In the genomic region with DNA sequence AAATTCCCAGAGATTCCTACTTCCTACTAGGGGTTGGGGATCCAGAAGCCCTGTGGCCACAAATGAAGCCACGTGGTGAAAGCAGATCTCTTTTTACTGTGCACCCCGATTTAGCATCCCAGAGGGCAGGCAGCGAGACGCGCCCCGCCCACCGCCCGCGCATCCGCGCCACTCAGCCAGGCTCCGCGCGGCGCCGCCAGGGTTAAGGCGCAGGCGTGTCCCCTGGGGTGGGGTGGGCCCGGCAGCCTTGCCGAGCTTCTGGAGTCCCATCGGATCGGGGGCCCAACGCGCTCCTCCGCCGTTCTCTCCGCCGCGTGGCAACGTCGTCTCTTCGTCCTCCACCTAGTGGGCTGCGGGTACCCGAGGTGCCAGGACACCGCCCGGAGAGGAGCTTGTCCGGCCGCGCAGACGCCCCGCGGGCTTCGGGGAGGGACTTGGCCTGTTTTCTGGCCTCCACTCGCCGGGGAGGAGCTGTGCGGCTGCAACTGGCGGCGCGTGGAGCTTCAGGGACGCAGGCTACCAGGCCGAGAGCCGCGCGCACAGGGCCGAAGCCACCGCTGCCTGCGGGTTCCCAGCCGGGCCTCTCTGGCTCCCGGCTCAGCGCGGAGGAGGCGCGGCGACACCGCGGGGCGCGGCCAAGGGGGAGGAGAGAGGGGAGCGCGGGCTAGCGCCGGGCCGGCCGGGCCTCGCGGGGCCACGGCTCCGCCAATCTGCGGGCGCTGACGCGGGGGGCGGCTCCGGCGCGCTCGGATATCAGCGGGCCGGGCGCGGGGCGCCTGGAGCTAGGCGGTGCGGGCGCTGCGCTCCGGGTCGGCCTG, we compare ENCODE assay signal across 8 mouse cellular contexts. TPM values are rescaled to one million over a fixed set of nuclear protein-coding genes. Genes with fewer than 3 reads are reported as not detected.
DNase-seq lines count a peak whose midpoint lies in the region; ATAC-seq and TF ChIP-seq lines count a peak whose summit lies in the region.

A gene (plus strand): TSS at position 212 of the 818 bp plus-strand sequence.

- no peak for TF ChIP-seq CTCF in cerebellum, adult 2 months (IDR thresholded peaks at IDR 0.05; ENCODE audit: borderline replicate concordance, insufficient read depth, low read depth, low read length)

- peak within 1 kb of the TSS; percentile 63 for H3K4me3 ChIP-seq in cerebellum, adult 2 months (replicated peaks; ENCODE audit: insufficient read depth, low read depth, low read length)
- peak within 1 kb of the TSS; percentile 62 for H3K4me3 ChIP-seq in liver, embryonic 16.5 days (ENCODE audit: low read depth, low read length)
- H3K4me3 ChIP-seq in neural tube, embryonic 12.5 days = peak within 1 kb of the TSS; percentile 69

- ATAC-seq in liver, embryonic 16.5 days (ENCODE audit: low read depth) = peak; percentile 81
- peak; percentile 79 for ATAC-seq in neural tube, embryonic 12.5 days (ENCODE audit: low FRiP score, low read depth)

- peak within 1 kb of the TSS; percentile 56; the same call in 1 of the 2 replicates for H3K9ac ChIP-seq in liver, embryonic 16.5 days (ENCODE audit: low read depth, low read length)
- peak within 1 kb of the TSS; percentile 88 for H3K9ac ChIP-seq in neural tube, embryonic 12.5 days

- peaks cover 14% of the 10 kb centered on the region for H3K4me1 ChIP-seq in cerebellum, adult 2 months (ENCODE audit: control insufficient read depth, insufficient read depth, low read length)
- no peaks in the 10 kb centered on the region for H3K4me1 ChIP-seq in liver, embryonic 16.5 days (ENCODE audit: control insufficient read depth, low read depth, low read length)
- peaks cover 51% of the 10 kb centered on the region for H3K4me1 ChIP-seq in neural tube, embryonic 12.5 days

- intact Hi-C loops in heart, postnatal 25 days (cut with DNase I) = no loop called here

- no peak within 1 kb of the TSS for H3K27ac ChIP-seq in cerebellum, adult 2 months (ENCODE audit: insufficient read depth, low read length)
- peak within 1 kb of the TSS; percentile 7; the same call in 1 of the 2 replicates for H3K27ac ChIP-seq in liver, embryonic 16.5 days (ENCODE audit: low read length)
- H3K27ac ChIP-seq in neural tube, embryonic 12.5 days = peak within 1 kb of the TSS; percentile 84

- DNase-seq in Muller cell, postnatal 12 days (ENCODE audit: inconsistent ontology term) = peak; percentile 96
- peak; percentile 53 to 58 for DNase-seq in cerebellum, adult 2 months
- peak; percentile 45 for DNase-seq in forelimb bud, embryonic 11.5 days (ENCODE audit: low read depth, low spot score)
- peak; percentile 78 for DNase-seq in heart, postnatal 25 days (ENCODE audit: low spot score)
- DNase-seq in layer of hippocampus, adult 18-20 months (ENCODE audit: low spot score in 2 of 2) = peak; percentile 69 to 72
- DNase-seq in urinary bladder, adult 18-20 months (ENCODE audit: low spot score in 2 of 2) = peak; percentile 67 to 74

- no peaks in the 10 kb centered on the region for H3K27me3 ChIP-seq in cerebellum, adult 2 months (ENCODE audit: control insufficient read depth, insufficient read depth, low read length)
- H3K27me3 ChIP-seq in liver, embryonic 16.5 days (ENCODE audit: control insufficient read depth, insufficient read depth, low read depth, low read length) = peaks cover 33% of the 10 kb centered on the region
- H3K27me3 ChIP-seq in neural tube, embryonic 12.5 days (replicated peaks) = peaks cover 6% of the 10 kb centered on the region; the same call in 1 of the 2 replicates

- H3K36me3 ChIP-seq in liver, embryonic 16.5 days (ENCODE audit: control insufficient read depth, insufficient read depth) = no peaks in the 10 kb centered on the region
- peaks cover 9% of the 10 kb centered on the region; the same call in 1 of the 2 replicates for H3K36me3 ChIP-seq in neural tube, embryonic 12.5 days

- TF ChIP-seq POLR2A in cerebellum, adult 2 months (IDR thresholded peaks at IDR 0.05; ENCODE audit: borderline replicate concordance, insufficient read depth, low read length) = no peak

- peak within 1 kb of the TSS; percentile 61 for H3K4me2 ChIP-seq in liver, embryonic 16.5 days (ENCODE audit: low read depth, low read length)
- H3K4me2 ChIP-seq in neural tube, embryonic 12.5 days (replicated peaks) = peak within 1 kb of the TSS; percentile 90

- WGBS in cerebellum, adult 2 months = under 1% methylated on average over 92 of the region's 98 CpGs
- WGBS in liver, embryonic 16.5 days (ENCODE audit: insufficient replicate concordance) = under 1% methylated on average over 69 of the region's 98 CpGs
- WGBS in neural tube, embryonic 12.5 days = 1% methylated on average over 89 of the region's 98 CpGs

- no peaks in the 10 kb centered on the region for H3K9me3 ChIP-seq in liver, embryonic 16.5 days (replicated peaks; ENCODE audit: control insufficient read depth, low read length)
- no peaks in the 10 kb centered on the region for H3K9me3 ChIP-seq in neural tube, embryonic 12.5 days

RNA-seq across cellular contexts. Expression of the gene that starts here (rescaled TPM):
- 31.1 and 32.9 TPM in 2 replicates for polyA plus RNA-seq in cerebellum, adult 2 months (2012; rRNA removed)
- total RNA-seq in heart, postnatal 25 days (2021) = 10 to 100 TPM; 10.7 to 12.2 TPM
- total RNA-seq in layer of hippocampus, adult 18-20 months (2021) = 10 to 100 TPM; 32.2 to 33.9 TPM
- 7.4 and 10.8 TPM in 2 replicates for polyA plus RNA-seq in liver, embryonic 16.5 days (2015; fragmentation: Nextera tagmentation; extraction: Ambion mirVana)
- polyA plus RNA-seq in neural tube, embryonic 12.5 days (2016; fragmentation: Nextera tagmentation; extraction: Ambion mirVana) = 46.9 and 51.9 TPM in 2 replicates

Comparison
In these comparisons a context has a peak if more than half of its experiments do, and no peak if none do; other contexts are left out.
1. DNase-seq: peak in every context shown above with its lines; median percentile 96 in Muller cell, postnatal 12 days; 78 in heart, postnatal 25 days; 70 in layer of hippocampus, adult 18-20 months; 70 in urinary bladder, adult 18-20 months; 56 in cerebellum, adult 2 months; 45 in forelimb bud, embryonic 11.5 days.